Mouse (Mus musculus) megakaryocyte-erythroid progenitor cell, adult 5 weeks (primary cell): Measurements from ENCODE around the gene Diablo. TPM values are rescaled to one million over a fixed set of nuclear protein-coding genes. Genes with fewer than 3 reads are reported as not detected.

Experiments used
- polyA plus RNA-seq: library from polyadenylated mRNA; stranded (reverse); fragments of >175 nt; gene quantifications from 2 replicates; pipeline ENCODE4 v1.2.3, GENCODE M21; 2012

The Diablo gene
- polyA plus RNA-seq = 10.6 and 11.3 TPM in 2 replicates

DNA sequence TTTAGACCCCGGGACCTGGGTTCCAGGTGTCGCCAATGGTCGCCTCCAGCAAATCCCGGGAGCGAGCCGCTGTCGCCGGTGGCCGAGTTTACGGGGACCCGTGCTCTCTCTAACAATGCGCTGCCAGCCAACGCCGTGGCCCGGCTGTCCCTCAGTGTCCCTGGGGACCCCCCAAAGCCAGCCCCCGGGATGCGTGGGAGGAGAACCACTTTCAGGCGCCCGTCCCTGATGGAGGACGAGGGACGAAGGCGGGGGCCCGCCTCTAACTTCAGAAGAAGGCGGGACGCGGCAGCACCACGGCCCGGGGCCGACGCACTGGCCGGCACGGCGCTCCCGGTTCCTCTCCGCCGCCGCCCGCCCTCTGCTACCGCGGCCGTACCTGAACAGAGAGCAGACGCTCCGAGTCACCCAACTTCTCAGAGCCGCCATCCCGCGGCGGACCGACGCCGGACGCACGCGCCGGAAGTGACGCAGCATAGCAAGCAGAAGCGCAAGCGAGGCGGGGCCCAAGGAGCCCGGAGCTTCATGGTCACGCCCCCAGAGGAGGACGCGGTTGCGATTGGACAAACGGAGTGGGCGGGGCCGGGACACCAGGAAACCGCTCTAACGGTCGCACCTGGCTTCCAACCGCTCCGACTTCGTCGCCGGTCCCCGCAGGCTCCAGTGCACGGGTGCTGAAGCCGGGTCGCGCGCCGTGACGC lies at the start of gene Diablo:
Gene Diablo, minus strand, starts transcription at position 485 of the 701 bp plus-strand sequence.

DNA sequence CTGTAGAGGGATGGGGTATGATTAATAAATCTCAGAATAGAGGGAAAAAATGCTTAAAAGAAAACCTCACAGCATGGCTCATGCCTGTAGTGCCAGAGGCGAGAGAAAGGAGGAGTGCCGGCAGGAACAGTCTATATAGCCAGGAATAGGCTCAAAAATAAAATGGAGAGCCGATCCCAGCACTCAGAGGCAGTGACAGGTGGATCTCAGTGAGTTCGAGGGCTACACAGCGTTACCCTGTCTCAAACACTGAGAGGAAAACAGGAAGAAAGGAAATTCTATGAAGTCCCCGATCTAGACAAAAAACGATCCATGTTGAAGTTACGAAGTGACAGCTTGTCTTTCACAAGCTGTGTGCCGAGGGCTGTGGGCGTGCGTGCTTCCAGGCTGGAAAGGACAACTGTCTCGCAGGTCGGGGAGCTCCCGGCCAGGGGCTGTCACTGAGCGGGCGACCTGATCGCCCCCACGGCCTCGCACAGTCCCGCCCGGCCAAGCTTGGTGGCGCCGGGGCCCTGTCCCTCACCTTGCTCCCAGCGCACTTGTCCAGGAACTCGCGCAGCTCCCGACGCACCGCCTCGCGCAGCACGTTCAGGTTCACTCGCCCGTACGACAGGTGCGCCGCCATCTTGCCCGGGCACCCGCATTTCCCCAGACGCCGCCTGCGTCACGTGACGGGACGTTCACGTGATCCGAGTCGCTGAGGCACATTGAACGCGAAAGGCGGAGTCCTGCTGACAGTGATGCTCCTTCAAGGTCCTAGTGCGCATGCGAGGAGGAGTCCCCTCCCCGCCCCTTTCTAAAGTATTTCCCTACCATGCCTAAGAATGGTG lies 48.6 kb upstream of the Diablo start, which contains the start of gene Vps33a:
Gene Vps33a, minus strand, starts transcription at position 682 of the 830 bp plus-strand sequence.

DNA sequence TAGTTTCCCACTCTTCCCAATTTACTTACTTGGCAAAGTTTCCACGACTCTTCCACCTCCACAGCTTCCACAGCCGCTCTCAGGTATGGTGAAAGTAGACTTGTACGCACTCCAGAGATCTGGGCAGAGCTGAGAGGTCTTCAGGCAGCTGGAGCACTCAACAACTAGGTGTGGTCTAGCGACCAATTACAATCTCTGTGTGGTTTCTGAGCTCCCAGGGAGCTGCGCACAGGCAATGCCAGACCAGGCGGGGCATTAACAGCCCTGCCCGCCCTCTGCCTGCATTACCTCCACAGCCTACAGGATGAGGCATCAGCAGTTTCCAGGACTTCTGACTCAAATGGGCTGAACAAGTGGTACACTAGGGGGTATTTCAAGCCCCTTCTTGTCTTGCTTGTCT lies 1.3 kb upstream of the Diablo start, which contains the start of gene Gm49027:
Gene Gm49027, minus strand, starts transcription at position 208 of the 400 bp plus-strand sequence.

DNA sequence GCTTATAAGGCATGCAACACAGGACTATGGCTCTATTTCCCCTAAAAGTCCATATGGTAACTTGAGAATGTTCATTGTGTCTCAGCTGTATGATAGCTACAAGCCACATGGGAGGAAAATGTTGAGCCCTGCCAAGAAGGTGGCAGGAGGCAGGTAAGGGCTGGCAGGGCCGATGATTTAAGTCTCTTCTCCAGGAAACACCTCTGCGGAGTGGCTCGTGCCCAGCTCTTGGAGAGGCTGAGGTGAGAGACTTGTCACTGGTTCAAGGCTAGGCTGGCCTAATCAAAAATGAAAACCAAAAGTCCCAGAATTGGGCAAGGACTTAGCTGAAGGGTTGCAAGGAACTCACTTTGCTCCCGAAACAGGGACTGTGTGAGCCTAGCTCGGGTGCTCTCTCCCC lies 13.8 kb downstream of the Diablo start, which contains the start of gene B3gnt4:
Gene B3gnt4, plus strand, starts transcription at position 301 of the 400 bp plus-strand sequence.

DNA sequence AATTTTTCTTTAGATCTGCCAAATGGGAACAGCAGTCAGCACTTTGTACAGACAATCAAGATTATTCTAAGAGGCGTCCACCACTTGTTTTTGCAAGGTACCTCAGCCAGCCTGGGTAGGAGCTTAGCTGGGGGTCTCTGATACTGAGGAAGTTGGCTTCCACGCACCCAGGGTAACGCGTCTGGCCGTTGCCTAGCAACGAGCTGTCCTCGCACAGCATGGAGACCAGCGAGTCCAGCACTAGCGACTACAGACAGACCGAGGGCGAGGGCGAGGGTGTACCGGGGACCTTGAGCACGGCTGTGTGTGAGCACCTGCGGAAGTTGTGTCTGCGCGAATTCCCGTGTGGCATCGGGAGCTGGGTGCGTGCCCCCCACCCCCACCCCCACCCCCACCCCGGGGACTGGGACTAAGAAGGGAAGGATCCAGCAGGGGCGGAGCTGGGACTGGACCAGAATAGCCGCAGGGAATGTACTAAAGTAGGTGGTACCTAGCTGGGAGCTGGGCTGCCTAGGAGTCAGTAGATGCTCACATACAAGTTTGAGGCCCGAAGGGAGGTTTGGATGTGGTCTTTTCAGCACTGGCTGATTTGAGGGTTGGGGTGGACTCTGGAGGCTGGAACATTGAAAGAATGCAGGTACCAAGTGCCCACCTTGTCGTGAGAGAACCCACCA lies 34.7 kb downstream of the Diablo start, which contains the start of the genes Lrrc43 and Il31:
Gene Lrrc43, plus strand, starts transcription at position 194 of the 674 bp plus-strand sequence.
Gene Il31, minus strand, starts transcription at position 378 of the 674 bp plus-strand sequence.

Other genes starting within 250 kb of the Diablo start
- 36.7 and 37.3 TPM in 2 replicates for gene Bcl7a, start 180.3 kb downstream of the Diablo start, polyA plus RNA-seq
- 15.6 and 22.2 TPM in 2 replicates for gene Mlxip, start 129.4 kb downstream of the Diablo start, polyA plus RNA-seq
- gene Lrrc43, start 34.9 kb downstream of the Diablo start, polyA plus RNA-seq = not detected in 2 replicates
- not detected in 2 replicates for gene Il31, start 34.7 kb downstream of the Diablo start, polyA plus RNA-seq
- not detected in 2 replicates for gene B3gnt4, start 13.7 kb downstream of the Diablo start, polyA plus RNA-seq
- gene Gm49027, start 1.3 kb upstream of the Diablo start, polyA plus RNA-seq = 2.0 and 3.9 TPM in 2 replicates
- gene Vps33a, start 48.9 kb upstream of the Diablo start, polyA plus RNA-seq = 8.7 and 9.9 TPM in 2 replicates
- 16.0 and 17.9 TPM in 2 replicates for gene Clip1, start 160.4 kb upstream of the Diablo start, polyA plus RNA-seq
- gene Zcchc8, start 196.9 kb upstream of the Diablo start, polyA plus RNA-seq = 68.4 and 81.5 TPM in 2 replicates
- gene Rsrc2, start 225.2 kb upstream of the Diablo start, polyA plus RNA-seq = 14.3 and 28.4 TPM in 2 replicates
- gene Kntc1, start 225.5 kb upstream of the Diablo start, polyA plus RNA-seq = 1.4 and 2.4 TPM in 2 replicates